Mouse (Mus musculus): ENCODE data around the gene Smo.

Smo gene

GRCm38 (mm10) chr6:29775609-29776008 is 40.3 kb downstream of the Smo start:
- DNase-seq (ENCODE audit: inconsistent ontology term): peak; percentile 32

DNA sequence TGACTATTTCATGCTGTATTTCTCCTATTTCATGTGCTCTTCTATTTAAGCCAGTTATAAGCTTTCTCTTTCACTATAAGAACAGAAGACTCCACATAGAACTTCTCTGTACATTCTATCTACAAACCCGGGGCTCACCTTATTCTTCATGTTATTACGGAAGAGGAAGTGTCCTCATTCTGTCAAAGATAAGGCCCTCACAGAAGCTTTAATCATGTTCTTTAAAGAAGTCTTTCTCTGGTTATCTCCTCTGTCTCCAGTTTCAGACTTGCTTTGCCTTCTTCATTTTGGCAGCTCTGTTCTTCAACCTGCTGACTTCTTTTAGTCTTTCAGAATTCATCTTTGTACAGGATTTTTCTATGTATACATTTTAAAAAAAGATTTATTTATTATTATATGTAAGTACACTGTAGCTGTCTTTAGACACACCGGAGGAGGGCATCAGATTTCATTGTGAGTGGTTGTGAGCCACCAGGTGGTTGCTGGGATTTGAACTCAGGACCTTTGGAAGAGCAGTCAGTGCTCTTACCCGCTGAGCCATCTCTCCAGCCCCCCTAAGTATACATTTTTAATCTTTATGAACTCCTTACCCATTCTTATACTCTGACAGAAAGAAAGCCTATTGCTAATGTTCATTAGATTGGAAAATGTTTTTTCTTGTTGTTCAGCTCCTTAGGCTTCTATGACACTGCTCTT is 41.4 kb downstream of the Smo start:
- no peak for DNase-seq (ENCODE audit: inconsistent ontology term)

- DNase-seq (ENCODE audit: inconsistent ontology term): no peak
Observed at GRCm38 (mm10) chr6:29777238-29777555, 41.9 kb downstream of the Smo start.

GRCm38 (mm10) chr6:29780082-29780481 is 44.8 kb downstream of the Smo start:
- DNase-seq (ENCODE audit: inconsistent ontology term): no peak

DNA sequence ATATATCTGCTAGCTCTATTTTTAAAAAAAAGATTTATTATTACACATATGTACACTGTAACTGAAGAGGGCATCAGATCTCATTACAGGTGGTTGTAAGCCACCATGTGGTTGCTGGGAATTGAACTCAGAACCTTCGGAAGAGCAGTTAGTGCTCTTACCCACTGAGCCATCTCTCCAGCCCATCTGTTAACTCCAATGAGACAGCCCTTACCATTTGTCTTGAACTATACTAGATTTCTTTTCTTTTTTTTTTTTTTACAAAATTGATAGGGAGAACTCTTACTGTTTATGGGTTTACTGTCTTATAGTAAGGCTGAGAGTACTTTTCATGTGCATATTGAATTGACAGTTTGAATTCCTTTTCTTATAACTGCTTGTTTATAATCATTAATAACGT is 45.3 kb downstream of the Smo start:
- no peak for DNase-seq (ENCODE audit: inconsistent ontology term)

DNA sequence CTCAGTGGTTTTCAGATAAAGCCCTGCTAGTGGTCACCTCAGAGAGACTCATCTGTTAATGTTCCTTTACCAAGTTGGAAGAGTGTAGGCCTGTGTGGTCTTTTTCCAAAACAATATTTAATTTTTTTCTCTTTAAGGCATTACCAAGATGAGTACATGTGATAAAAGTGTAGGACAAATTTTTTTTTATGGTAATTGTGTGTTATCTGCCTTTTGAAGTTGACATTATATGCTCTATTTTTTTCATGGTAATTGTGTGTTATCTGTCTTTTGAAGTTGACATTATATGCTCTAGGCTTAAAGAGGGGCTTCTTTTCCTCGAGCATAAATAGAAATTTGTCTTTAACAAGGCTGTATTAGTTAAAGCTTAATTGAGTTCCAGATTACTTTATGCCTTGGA is 46.9 kb downstream of the Smo start:
- no peak for DNase-seq (ENCODE audit: inconsistent ontology term)

DNA sequence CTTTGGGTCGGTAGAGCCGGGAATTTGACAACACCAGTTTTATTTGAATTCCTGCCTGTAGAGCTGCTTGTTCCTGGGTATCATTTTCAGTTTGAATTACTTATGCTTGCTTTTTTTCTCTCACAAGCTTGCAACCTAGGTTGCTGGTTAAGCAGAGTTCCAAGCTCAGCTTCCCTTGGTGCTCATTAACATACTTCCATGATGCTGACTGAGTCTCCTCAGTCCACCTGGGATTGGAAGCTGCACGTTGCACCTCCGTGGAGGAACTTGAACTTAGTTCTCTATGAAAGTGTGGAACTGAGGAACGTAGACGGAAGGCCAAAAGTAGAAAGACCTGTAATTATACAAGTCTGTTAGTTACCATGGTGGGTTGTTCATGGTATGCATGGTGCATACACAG is 48.7 kb downstream of the Smo start:
- no peak for DNase-seq (ENCODE audit: inconsistent ontology term)

DNA sequence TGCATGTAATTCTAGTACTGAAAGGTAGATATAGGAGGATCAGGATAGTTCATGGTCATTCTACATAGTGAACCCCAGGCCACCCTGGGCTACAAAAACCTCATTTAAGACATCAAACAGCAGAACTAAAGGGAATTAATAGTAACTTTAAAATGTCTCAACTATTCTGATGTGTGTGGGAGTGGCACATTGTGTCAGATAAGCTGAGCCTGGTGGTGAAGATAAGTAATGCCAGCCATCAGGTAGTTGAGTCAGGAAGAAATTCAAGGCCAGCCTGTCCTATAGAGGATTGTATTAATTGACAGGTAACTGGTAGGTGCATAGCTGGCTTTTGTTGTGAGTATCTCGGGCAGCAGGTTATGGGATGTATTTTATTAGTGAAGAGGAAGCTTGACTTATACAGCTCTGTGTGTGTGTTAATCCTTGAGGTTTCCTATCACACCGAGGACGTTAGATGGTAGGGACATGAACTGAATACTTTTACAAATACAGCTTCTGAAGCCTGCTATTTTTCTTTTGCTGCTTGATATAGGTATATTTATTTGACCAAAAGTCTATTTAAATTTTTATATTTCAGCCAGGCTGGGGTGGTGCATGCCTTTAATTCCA is 49.2 kb downstream of the Smo start:
- DNase-seq (ENCODE audit: inconsistent ontology term): no peak

- DNase-seq (ENCODE audit: inconsistent ontology term): no peak
Observed at GRCm38 (mm10) chr6:29785759-29786158, 50.5 kb downstream of the Smo start.

DNA sequence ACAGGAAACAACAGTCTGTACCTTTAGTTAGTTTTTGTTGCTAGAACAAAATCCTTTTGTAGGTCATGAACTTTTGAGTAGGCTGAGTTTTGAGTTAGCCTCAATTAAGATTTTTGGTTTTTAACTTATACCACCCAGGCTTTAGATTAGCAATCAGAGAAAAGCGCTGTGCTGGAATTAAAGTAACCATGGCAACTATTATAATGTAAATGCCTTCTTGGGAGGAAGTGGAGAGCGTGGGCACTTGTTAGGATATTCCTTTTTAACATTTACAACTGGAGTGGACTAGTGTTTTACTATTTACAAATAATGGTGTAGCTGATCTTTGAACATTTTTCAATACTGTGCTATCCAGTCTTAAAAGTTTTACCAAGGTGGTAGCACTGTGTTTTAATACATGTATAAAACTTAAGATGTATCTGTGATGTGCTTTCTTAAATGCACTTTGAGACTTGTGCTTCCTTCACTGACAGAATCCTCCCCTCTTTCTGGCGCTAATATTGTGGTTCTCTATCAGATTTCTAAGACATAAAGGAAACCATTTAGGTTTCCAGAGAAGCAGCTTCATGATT is 53.6 kb downstream of the Smo start:
- no peak for DNase-seq (ENCODE audit: inconsistent ontology term)

GRCm38 (mm10) chr6:29790014-29790698 is 54.9 kb downstream of the Smo start:
- no peak for DNase-seq (ENCODE audit: inconsistent ontology term)

DNA sequence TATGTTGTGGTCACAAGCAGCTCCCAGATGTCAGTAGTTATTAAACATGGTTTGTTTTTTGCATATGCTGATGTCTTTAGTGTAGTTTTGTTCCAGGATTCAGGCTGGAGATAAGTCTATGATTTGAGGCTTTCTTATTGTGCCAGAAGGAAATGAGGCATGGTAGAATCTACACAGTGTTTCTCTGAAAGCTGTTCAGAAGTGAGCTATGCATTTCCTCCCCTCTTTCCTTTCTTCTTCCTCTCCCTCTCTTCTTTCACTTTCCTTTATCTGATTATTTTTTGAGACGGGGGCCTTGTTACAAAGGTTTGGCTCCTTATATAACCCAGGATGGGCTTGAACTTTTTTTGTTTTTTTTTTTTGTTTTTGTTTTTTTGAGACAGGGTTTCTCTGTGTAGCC is 58.2 kb downstream of the Smo start:
- no peak for DNase-seq (ENCODE audit: inconsistent ontology term)

DNA sequence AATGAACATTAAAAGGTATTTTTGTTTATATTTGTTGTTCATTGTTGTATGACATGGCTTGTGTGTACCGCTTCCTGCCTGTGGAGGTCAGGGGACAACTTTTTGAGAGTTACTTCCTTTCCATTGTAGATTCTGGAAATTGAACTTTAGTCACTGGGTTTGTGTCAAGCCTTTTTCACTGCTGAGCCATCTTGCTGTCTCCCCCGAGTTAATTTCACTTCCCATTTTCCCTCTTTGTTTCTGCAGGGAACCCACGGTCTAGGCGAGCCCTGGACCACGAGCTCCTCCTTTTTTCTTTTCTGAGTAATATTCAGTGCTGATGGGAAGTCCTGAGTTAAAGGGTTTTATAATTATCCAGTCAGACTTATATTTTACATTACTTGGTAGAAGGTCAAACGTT is 59.3 kb downstream of the Smo start:
- DNase-seq (ENCODE audit: inconsistent ontology term): no peak

GRCm38 (mm10) chr6:29802979-29803378 is 67.7 kb downstream of the Smo start:
- DNase-seq (ENCODE audit: inconsistent ontology term): no peak

GRCm38 (mm10) chr6:29804006-29804405 is 68.7 kb downstream of the Smo start:
- no peak for DNase-seq (ENCODE audit: inconsistent ontology term)

GRCm38 (mm10) chr6:29805381-29805780 is 70.1 kb downstream of the Smo start:
- no peak for DNase-seq (ENCODE audit: inconsistent ontology term)
